Mouse (Mus musculus): Measurements from ENCODE around the gene Ces1c. TPM values are rescaled to one million over a fixed set of nuclear protein-coding genes. Genes with fewer than 3 reads are reported as not detected.
A peak's percentile ranks its signal among the peaks of the same experiment; 100 is the strongest.

Gene Ces1c
- total RNA-seq, 2 experiments from 2014 or later = not detected

- DNase-seq (ENCODE audit: low spot score in 2 of 2) = peak; percentile 26 to 73
- intact Hi-C loops (cut with DNase I) = loop anchor here (5.0 to 10.0 kb wide), 2 partner anchors 338 to 366 kb away; no protein-coding TSS in a partner anchor
These were observed 71.9 kb downstream of the Ces1c start for GRCm38 (mm10) chr8:93059185-93059584.

GRCm38 (mm10) chr8:93055238-93055637 lies 75.8 kb downstream of the Ces1c start:
- no peak for DNase-seq (ENCODE audit: low spot score in 2 of 2)
- intact Hi-C loops (cut with DNase I) = loop anchor here (5.0 to 10.0 kb wide), 2 partner anchors 342 to 370 kb away; no protein-coding TSS in a partner anchor

Other genes starting within 250 kb of the Ces1c start
- gene Capns2, start 229.9 kb downstream of the Ces1c start, total RNA-seq (2021) = 1 to 10 TPM in 1 of 2 experiments, under 1 TPM in 1; 0.91 to 1.3 TPM
- under 1 TPM; 0.11 to 0.34 TPM for gene Slc6a2, start 171.2 kb downstream of the Ces1c start, total RNA-seq (2021)
- gene Ces1a, start 83.1 kb downstream of the Ces1c start, total RNA-seq (2021) = under 1 TPM in 1 of 2 experiments, not detected in 1; 0.17 TPM
- gene Ces1b, start 51.3 kb downstream of the Ces1c start, total RNA-seq (2021) = not detected
- not detected for gene Ces1d, start 66.6 kb upstream of the Ces1c start, total RNA-seq (2021)
- gene Ces1e, start 98.3 kb upstream of the Ces1c start, total RNA-seq (2021) = not detected
- gene Ces1f, start 148.5 kb upstream of the Ces1c start, total RNA-seq (2021) = not detected
- gene Ces1g, start 206.0 kb upstream of the Ces1c start, total RNA-seq (2021) = not detected
- gene Ces1h, start 248.4 kb upstream of the Ces1c start, total RNA-seq (2021) = not detected

Data from left cerebral cortex, postnatal 14 days (tissue).